Mouse (Mus musculus): ENCODE results near the gene Cyb5d1. TPM values are rescaled to one million over a fixed set of nuclear protein-coding genes. Genes with fewer than 3 reads are reported as not detected.
A peak's percentile ranks its signal among the peaks of the same experiment; 100 is the strongest.

Cyb5d1 gene
- polyA plus RNA-seq, 1 experiment from 2014 or later = 53.8 TPM

DNA sequence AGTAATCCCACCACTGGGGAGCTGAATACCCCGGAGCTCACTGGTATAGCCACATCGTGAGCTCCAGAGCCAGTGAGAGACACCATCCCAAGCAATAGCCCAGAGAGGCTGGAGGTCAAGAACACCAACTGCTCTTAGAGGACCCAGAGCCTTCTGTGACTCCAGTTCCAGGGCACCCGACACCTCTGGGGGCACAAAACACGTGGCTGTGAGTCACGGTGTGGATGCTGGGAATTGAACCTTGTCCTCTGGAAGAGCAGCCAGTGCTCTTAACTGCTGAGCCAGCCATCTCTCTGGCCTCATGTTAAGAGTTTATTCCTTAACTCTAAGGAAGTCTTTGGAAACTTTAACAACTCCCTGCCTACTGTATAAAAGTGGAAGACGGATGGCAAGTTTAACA is 10.5 kb downstream of the Cyb5d1 start:
- no peaks in the 10 kb centered on the region for H3K27me3 ChIP-seq
- 82% methylated on average over 6 of the region's 6 CpGs for WGBS
- H3K4me1 ChIP-seq = peaks cover 2% of the 10 kb centered on the region; the same call in 1 of the 2 replicates
- no peak overlapping the region for H3K4me3 ChIP-seq
- H3K9me3 ChIP-seq = no peaks in the 10 kb centered on the region
- H3K27ac ChIP-seq (replicated peaks) = no peak overlapping the region
- H3K9ac ChIP-seq (replicated peaks) = no peak overlapping the region
- no peaks in the 10 kb centered on the region for H3K36me3 ChIP-seq
- no peak for ATAC-seq (ENCODE audit: low FRiP score, low read depth)
- no peak overlapping the region for H3K4me2 ChIP-seq (replicated peaks)

DNA sequence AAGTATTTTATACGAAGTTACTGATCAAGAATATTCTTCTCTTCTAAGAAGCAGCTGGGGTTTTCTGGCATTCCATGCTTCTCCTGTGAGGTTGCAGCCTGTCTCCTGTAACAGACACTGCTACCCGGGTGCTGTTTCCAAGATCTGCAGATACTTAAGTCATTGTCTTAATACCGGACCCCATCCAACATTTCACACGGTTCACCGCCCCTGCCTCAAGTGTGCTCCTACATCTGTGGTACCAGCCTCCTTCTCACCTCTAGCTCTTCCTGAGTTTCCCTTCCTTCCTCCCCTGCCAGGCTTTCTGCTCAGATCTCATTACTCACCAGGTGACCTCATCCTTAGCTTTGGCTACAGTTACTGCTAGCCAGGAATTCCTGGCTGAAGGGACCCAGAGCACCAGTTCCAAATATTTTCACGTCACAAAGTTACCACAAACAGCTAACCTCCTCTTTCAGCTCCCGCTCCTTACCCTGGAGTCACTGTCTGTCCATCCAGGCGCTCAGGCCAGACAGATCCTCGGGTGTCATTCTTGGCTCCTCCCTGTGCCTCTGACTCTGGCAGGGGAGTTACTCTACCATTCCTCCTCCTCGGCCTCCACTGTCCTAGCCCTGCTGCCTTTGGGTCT is 12.8 kb downstream of the Cyb5d1 start:
- no peak for ATAC-seq (ENCODE audit: low FRiP score, low read depth)
- Histone ChIP-seq H3K4me2 (replicated peaks) (no peak overlapping the region), H3K4me3 (no peak overlapping the region), H3K4me1 (no peaks in the 10 kb centered on the region), H3K9me3 (no peaks in the 10 kb centered on the region), H3K36me3 (no peaks in the 10 kb centered on the region), H3K9ac (replicated peaks) (no peak overlapping the region), H3K27me3 (no peaks in the 10 kb centered on the region), H3K27ac (replicated peaks) (no peak overlapping the region)
- 77% methylated on average over 10 of the region's 10 CpGs for WGBS

DNA sequence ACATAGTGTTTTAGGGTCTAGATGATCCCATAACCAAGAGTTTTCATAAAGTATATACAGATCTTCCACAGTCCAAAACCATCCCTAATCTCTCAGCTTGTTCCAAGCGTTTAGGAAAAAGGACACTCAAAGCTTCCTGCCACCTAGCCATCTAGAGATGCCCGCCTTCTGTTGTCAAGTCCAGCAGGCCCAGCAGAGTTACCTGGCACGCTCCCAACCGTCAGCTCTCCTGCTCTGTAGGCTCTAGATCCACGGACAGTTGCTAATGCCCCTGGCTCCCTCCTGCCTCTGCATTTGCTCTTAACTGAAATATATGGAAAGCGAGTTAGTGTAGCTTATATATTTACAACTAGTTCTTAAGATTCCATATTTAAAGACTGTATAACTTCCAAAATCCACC is 14.1 kb downstream of the Cyb5d1 start:
- no peak for ATAC-seq (ENCODE audit: low FRiP score, low read depth)
- Histone ChIP-seq H3K4me1 (no peaks in the 10 kb centered on the region), H3K4me3 (no peak overlapping the region), H3K27ac (replicated peaks) (no peak overlapping the region), H3K36me3 (0 out of 2 replicates have a peak, but pooled peaks cover under 1% of the 10 kb centered on the region), H3K4me2 (replicated peaks) (no peak overlapping the region), H3K27me3 (no peaks in the 10 kb centered on the region), H3K9me3 (no peaks in the 10 kb centered on the region), H3K9ac (replicated peaks) (no peak overlapping the region)
- WGBS = 85% methylated on average over 6 of the region's 6 CpGs

DNA sequence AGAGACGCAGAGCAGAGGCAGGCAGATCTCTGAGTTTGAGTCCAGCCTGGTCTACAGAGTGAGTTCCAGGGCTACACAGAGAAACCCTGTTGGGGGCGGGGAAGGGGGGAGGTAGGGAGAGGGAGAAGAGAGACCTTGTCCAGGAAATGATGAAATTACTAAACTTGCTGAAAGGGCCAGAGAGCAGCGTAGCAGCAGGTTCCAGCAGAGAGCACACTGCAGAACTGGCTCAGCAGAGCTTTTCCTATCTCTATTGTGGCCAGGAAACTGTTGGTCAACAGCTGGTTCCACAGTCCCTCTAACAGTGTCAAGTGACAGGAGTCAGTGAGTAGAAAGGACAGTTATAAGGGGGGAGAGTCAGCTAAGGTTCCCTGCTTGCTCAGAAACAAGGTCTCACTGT is 15.8 kb downstream of the Cyb5d1 start:
- Histone ChIP-seq H3K36me3 (0 out of 2 replicates have a peak, but pooled peaks cover 4% of the 10 kb centered on the region), H3K4me1 (no peaks in the 10 kb centered on the region), H3K27ac (replicated peaks) (no peak overlapping the region), H3K4me2 (replicated peaks) (no peak overlapping the region), H3K9ac (replicated peaks) (no peak overlapping the region), H3K9me3 (no peaks in the 10 kb centered on the region), H3K27me3 (no peaks in the 10 kb centered on the region), H3K4me3 (no peak overlapping the region)
- ATAC-seq (ENCODE audit: low FRiP score, low read depth) = no peak
- WGBS = 78% methylated on average over 3 of the region's 3 CpGs

DNA sequence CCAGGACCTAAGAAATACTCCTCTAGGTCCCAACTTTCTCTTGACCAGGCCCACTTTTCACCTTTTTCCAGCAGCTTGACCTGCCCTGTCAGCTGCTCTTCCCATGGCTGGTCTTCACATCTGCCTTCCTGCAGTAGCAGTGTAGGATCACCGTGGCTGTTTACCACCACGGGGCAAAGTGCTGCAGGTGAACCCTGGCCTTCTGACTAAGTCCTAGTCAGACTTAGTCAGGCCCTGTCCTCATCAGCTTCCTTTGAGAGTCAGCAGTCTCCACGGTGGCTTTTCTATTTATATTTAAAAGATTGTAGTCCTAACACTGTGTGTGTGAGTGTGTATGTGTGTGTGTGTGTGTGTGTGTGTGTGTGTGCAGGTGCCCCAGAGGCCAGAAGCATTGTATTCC is 17.7 kb downstream of the Cyb5d1 start:
- H3K4me1 ChIP-seq = no peaks in the 10 kb centered on the region
- peaks cover 10% of the 10 kb centered on the region for H3K36me3 ChIP-seq
- H3K4me3 ChIP-seq = no peak overlapping the region
- 82% methylated on average over 3 of the region's 3 CpGs for WGBS
- H3K9ac ChIP-seq (replicated peaks) = no peak overlapping the region
- H3K27me3 ChIP-seq = no peaks in the 10 kb centered on the region
- no peak overlapping the region for H3K27ac ChIP-seq (replicated peaks)
- H3K4me2 ChIP-seq (replicated peaks) = no peak overlapping the region
- ATAC-seq (ENCODE audit: low FRiP score, low read depth) = no peak
- H3K9me3 ChIP-seq = no peaks in the 10 kb centered on the region

DNA sequence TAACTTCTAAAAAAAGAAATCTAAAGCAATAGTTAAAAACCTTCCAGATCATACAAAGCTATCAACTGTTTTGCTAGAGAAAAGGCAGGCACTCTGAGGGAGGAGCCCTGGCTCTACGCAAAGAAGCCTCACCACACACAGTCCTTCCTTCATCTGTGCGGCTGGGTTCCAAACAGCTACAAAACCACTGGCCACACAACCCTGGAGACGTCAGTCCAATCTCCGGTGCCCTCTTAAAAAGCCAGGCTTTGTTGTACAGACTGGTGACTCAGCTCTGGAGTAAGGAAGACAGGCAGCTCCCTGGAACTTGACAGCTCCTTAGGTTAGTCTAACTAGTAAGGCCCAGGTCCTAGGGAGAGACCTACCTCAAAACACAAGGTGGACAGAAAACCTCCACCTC is 19.8 kb downstream of the Cyb5d1 start:
- Histone ChIP-seq H3K27ac (replicated peaks) (no peak overlapping the region), H3K27me3 (no peaks in the 10 kb centered on the region), H3K4me3 (no peak overlapping the region), H3K9me3 (no peaks in the 10 kb centered on the region), H3K4me1 (peaks cover 19% of the 10 kb centered on the region), H3K4me2 (replicated peaks) (no peak overlapping the region), H3K36me3 (peaks cover 19% of the 10 kb centered on the region), H3K9ac (replicated peaks) (no peak overlapping the region)
- WGBS = 89% methylated on average over 4 of the region's 4 CpGs
- no peak for ATAC-seq (ENCODE audit: low FRiP score, low read depth)

DNA sequence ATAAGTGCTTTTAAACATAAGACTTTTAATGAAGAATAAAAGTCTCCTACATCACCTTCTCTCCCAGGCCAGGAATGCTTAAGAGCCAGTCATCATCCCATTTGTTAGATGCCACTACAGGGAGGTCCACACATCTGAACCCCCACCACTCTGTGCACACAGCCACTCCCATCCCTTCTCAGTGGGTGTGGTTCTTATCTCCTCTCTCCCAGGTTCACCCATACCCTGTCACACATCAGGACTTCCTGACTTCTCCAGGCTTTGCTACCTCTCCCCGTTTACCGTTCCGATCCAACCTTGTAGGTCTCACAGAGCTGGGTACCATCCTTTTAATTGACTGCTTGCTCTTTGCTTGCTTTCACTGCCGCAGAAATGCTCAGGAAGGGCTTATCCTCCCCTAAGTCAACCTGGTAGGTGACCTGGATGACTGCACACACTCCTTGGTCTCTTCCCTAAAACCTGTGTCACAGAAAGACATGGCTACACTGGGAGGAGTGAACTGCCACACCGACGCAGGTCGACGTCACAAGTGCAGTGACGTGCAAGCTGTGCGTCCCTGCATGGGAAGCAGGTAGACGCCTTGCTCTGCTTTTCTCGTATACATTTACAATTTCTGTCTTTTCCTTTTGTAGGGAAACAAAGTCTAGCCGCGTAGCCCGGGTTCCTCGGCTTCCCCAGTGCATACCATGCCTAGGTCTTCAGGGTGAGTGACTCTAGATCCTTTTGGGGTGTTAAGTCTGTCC is 22.0 kb downstream of the Cyb5d1 start:
- Histone ChIP-seq H3K4me3 (no peak overlapping the region), H3K27ac (replicated peaks) (no peak overlapping the region), H3K9ac (replicated peaks) (no peak overlapping the region), H3K27me3 (no peaks in the 10 kb centered on the region), H3K36me3 (peaks cover 19% of the 10 kb centered on the region), H3K9me3 (no peaks in the 10 kb centered on the region), H3K4me2 (replicated peaks) (no peak overlapping the region), H3K4me1 (peaks cover 26% of the 10 kb centered on the region)
- no peak for ATAC-seq (ENCODE audit: low FRiP score, low read depth)
- 90% methylated on average over 16 of the region's 16 CpGs for WGBS

DNA sequence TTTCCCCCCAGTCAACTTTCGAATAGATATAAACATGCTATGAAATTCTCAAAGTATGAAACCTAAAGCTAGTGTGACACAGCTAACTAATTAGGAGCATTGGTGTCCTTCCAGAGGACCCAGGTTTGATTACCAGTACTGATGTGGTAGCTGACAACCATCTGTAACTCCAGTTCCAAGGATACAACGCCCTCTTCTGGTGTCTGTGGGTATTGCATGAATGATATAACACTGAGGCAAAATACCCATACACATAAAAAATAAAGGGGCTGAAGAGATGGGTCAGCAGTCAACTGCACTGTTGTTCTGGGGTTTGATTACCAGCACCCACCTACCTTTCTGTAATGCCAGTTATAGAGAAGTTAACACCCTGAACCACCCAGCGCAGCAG is 22.7 kb downstream of the Cyb5d1 start:
- ATAC-seq (ENCODE audit: low FRiP score, low read depth) = no peak
- H3K36me3 ChIP-seq = peaks cover 19% of the 10 kb centered on the region
- H3K4me2 ChIP-seq (replicated peaks) = no peak overlapping the region
- no peak overlapping the region for H3K4me3 ChIP-seq
- WGBS = 67% methylated on average over 3 of the region's 3 CpGs
- H3K4me1 ChIP-seq = peaks cover 31% of the 10 kb centered on the region
- H3K27me3 ChIP-seq = no peaks in the 10 kb centered on the region
- no peak overlapping the region for H3K9ac ChIP-seq (replicated peaks)
- H3K9me3 ChIP-seq = no peaks in the 10 kb centered on the region
- H3K27ac ChIP-seq (replicated peaks) = peak overlapping the region; percentile 78; the same call in 1 of the 2 replicates

DNA sequence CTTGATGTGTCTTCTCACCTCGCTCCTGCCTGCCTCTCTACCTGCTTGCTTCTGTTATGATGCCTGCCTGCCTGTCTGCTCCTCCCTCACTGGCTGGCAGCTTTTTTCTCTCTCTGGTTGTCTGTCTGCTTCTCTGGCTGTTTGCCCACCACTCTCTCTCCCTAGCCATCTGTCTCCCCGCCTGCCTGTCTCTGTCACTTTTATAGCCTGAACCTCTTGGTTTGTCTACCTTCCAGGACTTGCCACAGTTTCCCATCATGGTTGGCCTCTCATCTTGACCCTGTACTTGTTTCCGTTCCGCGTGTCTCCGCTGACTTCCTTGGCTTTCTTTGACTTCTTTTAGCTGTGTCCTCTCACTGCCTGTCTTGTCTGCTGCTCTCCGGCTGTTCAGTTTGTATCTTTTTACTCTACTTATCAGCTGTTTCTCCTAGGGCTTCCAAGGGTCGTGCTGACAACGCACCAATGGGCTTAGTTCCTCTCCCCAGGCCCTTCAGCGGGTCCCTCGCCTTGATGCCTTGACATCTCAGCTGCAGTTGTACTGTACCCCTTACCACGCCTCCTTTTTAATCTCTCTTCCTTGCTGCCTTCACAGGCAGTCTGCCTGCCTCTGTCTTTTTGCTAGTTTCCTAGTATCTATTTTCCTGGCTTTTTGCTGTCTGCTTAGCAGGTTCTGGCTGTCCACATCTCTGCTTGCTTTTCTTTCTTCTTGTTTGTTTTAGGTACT is 23.2 kb downstream of the Cyb5d1 start:
- Histone ChIP-seq H3K9ac (replicated peaks) (peak overlapping the region; percentile 34; the same call in 1 of the 2 replicates), H3K27ac (replicated peaks) (peak overlapping the region; percentile 78), H3K4me3 (0 out of 2 replicates have a peak overlapping the region, but pooled peaks have one; percentile 3), H3K27me3 (no peaks in the 10 kb centered on the region), H3K36me3 (peaks cover 19% of the 10 kb centered on the region), H3K4me1 (peaks cover 37% of the 10 kb centered on the region), H3K9me3 (no peaks in the 10 kb centered on the region), H3K4me2 (replicated peaks) (peak overlapping the region; percentile 39)
- WGBS = 58% methylated on average over 12 of the region's 12 CpGs
- ATAC-seq (ENCODE audit: low FRiP score, low read depth) = no peak

DNA sequence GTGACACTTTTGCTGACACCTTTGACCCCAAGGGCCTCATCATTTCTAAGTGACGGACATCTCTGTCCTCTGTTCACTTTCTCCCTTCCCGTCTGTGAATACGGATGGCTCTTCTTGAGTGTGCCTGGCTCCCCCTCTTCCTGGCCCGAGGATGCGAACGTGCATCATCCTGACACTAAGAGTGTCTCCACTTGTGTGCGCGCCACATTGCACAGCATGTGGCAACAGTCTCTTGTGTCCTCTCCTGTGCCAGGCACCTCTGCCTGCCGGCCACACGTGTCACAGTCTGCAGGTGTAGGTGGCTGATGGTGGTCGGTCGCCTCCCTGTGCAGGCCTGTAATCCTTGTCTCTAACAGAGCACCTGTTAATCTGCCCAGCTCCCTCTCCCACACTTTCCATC is 23.8 kb downstream of the Cyb5d1 start:
- ATAC-seq (ENCODE audit: low FRiP score, low read depth) = no peak
- peaks cover 19% of the 10 kb centered on the region for H3K36me3 ChIP-seq
- no peaks in the 10 kb centered on the region for H3K27me3 ChIP-seq
- no peak overlapping the region for H3K4me3 ChIP-seq
- peak overlapping the region; percentile 78 for H3K27ac ChIP-seq (replicated peaks)
- 28% methylated on average over 12 of the region's 12 CpGs for WGBS
- H3K4me2 ChIP-seq (replicated peaks) = peak overlapping the region; percentile 39
- peak overlapping the region; percentile 34 for H3K9ac ChIP-seq (replicated peaks)
- H3K9me3 ChIP-seq = no peaks in the 10 kb centered on the region
- H3K4me1 ChIP-seq = peaks cover 38% of the 10 kb centered on the region

DNA sequence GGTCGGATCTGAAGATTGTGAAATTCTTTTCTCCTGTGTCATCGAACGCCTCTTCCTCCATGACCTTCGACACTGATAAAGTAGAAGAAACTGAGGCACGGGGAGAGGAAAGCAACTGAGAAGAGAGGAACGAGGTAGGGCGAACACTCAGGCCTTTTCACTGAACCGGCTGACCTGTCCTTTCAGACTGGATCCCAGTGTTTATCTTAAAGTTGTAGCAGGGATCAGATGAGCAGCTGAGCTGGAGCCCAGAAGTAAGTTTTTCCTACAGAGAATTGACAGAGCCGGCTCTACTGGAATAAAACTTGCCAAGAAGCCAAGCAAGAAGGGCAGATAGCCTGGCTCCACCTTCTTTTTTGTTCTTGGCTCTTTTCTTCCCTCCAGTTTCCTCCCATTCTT is 24.6 kb downstream of the Cyb5d1 start:
- Histone ChIP-seq H3K36me3 (peaks cover 15% of the 10 kb centered on the region), H3K27me3 (no peaks in the 10 kb centered on the region), H3K4me2 (replicated peaks) (peak overlapping the region; percentile 39), H3K9me3 (no peaks in the 10 kb centered on the region), H3K27ac (replicated peaks) (peak overlapping the region; percentile 78), H3K9ac (replicated peaks) (no peak overlapping the region; the same call in 1 of the 2 replicates), H3K4me3 (peak overlapping the region; percentile 17), H3K4me1 (peaks cover 42% of the 10 kb centered on the region)
- 14% methylated on average over 9 of the region's 9 CpGs for WGBS
- no peak for ATAC-seq (ENCODE audit: low FRiP score, low read depth)
